Mouse (Mus musculus): ENCODE measurements around the gene Dph1. TPM values are rescaled to one million over a fixed set of nuclear protein-coding genes. Genes with fewer than 3 reads are reported as not detected.

Dph1 gene
- polyA plus RNA-seq, 1 experiment: 8.8 TPM

DNA sequence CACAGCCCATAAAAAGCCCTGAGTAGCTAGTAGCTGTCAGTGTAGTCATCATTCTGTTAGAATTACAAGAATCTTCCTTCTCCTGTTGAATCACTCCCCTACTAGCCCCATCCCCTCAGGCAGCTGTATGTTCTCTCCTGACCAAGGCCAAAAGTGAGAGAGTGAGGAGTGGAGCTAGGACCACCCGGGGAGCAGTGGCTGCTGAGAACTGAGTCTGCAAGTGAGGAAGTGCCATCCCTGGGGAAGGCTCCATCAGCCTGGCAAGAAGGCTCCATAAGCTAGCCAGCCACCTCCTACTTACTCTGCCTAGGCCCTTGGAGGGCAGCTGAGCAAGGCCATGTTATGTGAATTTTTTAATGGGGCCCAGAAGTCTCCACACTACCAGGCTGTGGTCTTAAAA, 49.1 kb downstream of the Dph1 start:
- Histone ChIP-seq H3K4me1 (ENCODE audit: control insufficient read depth, insufficient read depth, low read length) (peaks cover 14% of the 10 kb centered on the region), H3K27ac (ENCODE audit: insufficient read depth, low read depth, low read length) (no peak overlapping the region), H3K4me3 (ENCODE audit: insufficient read depth, low read length) (no peak overlapping the region)
- TF ChIP-seq CTCF (IDR thresholded peaks at IDR 0.05; ENCODE audit: low read depth, low read length) (no peak), POLR2A (IDR thresholded peaks at IDR 0.05; ENCODE audit: borderline replicate concordance, low read depth, low read length) (no peak)

DNA sequence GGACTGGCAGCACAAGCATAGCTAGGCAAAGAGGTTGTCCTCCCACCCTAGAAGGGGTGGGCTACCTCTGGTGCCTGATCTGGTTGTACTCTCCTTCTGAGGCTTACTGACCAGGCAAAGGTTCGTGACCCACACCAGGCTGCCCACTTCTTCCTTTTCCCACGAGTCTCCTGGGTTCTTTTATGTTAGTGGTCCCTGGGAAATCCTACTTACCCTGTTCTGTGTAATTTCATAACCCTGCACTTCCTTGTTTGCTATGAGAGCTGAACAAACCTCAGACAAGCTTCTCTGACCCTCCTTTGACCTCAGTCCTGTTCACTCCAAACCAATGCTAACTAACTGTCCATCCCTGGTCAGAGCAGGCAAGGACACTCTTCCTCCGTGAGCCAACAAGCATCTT, 50.0 kb downstream of the Dph1 start:
- Histone ChIP-seq H3K27ac (ENCODE audit: insufficient read depth, low read depth, low read length) (no peak overlapping the region), H3K4me3 (ENCODE audit: insufficient read depth, low read length) (no peak overlapping the region), H3K4me1 (ENCODE audit: control insufficient read depth, insufficient read depth, low read length) (peaks cover 17% of the 10 kb centered on the region)
- TF ChIP-seq POLR2A (IDR thresholded peaks at IDR 0.05; ENCODE audit: borderline replicate concordance, low read depth, low read length): no peak
- TF ChIP-seq CTCF (IDR thresholded peaks at IDR 0.05; ENCODE audit: low read depth, low read length): no peak

DNA sequence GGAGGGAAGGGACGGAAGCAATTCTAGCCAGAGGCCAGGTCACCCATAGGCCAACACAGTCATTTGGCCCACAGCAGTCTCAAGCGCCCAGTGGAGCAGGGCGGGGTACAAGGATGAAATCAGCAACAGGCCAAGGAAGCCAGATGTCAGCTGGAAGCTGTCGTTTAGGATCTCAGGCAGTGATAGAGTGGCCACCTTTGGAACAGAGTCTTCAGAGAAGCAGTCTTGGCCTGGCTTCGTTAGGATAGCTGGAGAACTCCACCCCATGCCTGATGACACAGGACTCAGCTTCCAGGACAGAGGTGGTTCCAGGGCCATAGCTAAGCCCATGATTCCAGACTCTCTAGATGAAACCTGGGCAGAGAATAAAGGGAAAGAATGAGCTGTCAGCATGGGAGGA, 50.6 kb downstream of the Dph1 start:
- Histone ChIP-seq H3K27ac (ENCODE audit: insufficient read depth, low read depth, low read length) (no peak overlapping the region), H3K4me1 (ENCODE audit: control insufficient read depth, insufficient read depth, low read length) (peaks cover 17% of the 10 kb centered on the region)
- TF ChIP-seq POLR2A (IDR thresholded peaks at IDR 0.05; ENCODE audit: borderline replicate concordance, low read depth, low read length) (no peak), CTCF (IDR thresholded peaks at IDR 0.05; ENCODE audit: low read depth, low read length) (no peak)

DNA sequence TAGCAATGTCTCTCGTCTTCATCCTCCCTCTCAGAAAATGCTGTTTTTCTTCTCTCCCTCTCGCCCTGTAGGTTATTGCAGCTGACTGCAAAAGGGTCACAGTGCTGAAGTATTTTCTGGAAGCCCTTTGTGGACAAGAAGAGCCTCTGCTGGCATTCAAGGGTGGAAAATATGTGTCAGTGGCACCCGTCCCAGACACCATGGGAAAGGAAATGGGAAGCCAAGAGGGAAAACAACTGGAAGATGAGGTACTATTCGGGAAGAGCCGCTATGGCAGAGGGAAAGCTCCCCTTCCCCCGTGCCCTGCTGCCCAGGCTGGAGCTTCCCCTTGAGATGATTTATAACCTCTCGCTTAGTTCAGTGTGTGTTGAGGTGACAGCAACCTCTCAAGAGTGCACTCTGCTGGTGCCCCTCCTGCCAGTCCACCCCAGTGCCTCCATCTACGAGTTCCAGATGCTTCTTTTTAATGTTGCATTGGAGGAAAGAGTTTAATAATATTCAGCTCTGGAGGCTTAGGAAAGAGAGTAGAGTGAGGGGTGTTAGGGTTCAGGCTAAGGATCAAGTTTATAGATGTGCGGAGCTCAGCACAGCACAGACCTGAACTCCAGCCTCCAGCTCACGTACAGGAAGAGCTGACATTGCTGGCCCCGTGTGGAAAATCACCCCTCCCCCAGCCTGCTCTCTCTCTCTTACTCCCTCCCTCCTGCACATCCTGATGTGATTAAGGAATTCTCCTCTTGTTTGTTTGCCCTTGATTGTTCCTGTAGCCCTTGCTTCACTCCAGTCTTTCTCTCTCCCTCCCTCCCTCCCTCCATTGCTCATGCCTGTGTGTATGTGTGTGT, 51.7 kb downstream of the Dph1 start:
- Histone ChIP-seq H3K27ac (ENCODE audit: insufficient read depth, low read depth, low read length) (no peak overlapping the region), H3K4me1 (ENCODE audit: control insufficient read depth, insufficient read depth, low read length) (peaks cover 17% of the 10 kb centered on the region), H3K4me3 (ENCODE audit: insufficient read depth, low read length) (no peak overlapping the region)
- TF ChIP-seq CTCF (IDR thresholded peaks at IDR 0.05; ENCODE audit: low read depth, low read length) (no peak), POLR2A (IDR thresholded peaks at IDR 0.05; ENCODE audit: borderline replicate concordance, low read depth, low read length) (no peak)

More for the DNA sequence above, 50.6 kb downstream of the Dph1 start:
- no peak overlapping the region for H3K4me3 ChIP-seq (ENCODE audit: insufficient read depth, low read length)

DNA sequence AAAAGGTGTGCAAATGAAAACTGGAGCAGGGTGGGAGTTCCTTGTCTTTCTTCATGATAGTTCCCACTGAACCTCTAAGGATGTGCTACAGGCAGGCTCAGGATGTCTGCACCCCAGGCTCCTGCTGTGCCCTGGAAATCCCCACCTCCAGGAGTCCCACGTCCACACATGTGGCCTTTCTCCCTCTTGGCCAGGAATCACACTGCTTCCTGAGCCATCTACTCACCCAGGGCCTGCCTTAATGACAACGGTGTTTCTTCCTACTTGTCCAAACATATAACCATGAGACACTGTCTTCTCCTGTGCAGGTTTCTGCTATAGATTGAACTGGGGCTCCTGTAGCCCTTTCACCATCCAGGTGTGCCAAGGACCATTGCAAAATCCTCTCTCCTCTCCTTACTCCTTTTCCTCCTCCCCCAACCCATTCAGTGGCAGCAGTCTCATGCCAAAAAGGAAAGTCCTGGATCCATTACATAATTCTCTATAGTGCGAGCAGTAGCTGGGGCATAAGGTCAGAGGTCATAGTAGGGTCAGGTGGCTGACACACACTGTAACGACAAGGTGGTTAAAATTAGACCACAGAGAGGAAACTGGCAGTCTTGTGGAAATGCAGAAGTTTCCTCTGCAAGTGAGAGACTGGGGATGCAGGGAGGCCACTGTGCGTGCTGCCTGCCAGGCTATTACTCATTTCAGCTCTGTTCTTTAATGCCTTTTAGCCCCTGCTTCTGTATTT, 54.2 kb downstream of the Dph1 start:
- TF ChIP-seq CTCF (IDR thresholded peaks at IDR 0.05; ENCODE audit: low read depth, low read length) (no peak), POLR2A (IDR thresholded peaks at IDR 0.05; ENCODE audit: borderline replicate concordance, low read depth, low read length) (no peak)
- H3K4me3 ChIP-seq (ENCODE audit: insufficient read depth, low read length): no peak overlapping the region
- no peak overlapping the region for H3K27ac ChIP-seq (ENCODE audit: insufficient read depth, low read depth, low read length)
- peaks cover 17% of the 10 kb centered on the region for H3K4me1 ChIP-seq (ENCODE audit: control insufficient read depth, insufficient read depth, low read length)

DNA sequence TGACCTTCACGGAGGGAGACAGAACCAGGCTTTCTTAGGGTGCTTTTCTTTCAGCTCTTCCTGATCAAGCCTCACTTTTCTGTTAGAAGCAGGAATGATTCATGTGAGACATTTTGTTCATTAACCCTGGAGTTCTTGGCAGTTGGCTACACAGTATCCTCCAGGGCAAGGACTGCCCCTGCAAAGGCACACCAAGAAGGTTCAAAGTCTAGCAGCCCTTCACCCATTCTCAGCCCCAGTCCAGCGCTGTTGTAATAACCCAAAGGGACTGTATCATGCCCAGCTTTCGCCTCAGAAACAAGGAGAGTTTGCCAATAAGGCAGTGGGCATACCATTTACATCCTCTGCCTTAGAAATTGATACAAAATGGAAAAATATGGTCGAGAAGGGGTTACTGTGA, 55.7 kb downstream of the Dph1 start:
- peaks cover 13% of the 10 kb centered on the region for H3K4me1 ChIP-seq (ENCODE audit: control insufficient read depth, insufficient read depth, low read length)
- no peak overlapping the region for H3K27ac ChIP-seq (ENCODE audit: insufficient read depth, low read depth, low read length)
- no peak for TF ChIP-seq CTCF (IDR thresholded peaks at IDR 0.05; ENCODE audit: low read depth, low read length)
- TF ChIP-seq POLR2A (IDR thresholded peaks at IDR 0.05; ENCODE audit: borderline replicate concordance, low read depth, low read length): no peak
- no peak overlapping the region for H3K4me3 ChIP-seq (ENCODE audit: insufficient read depth, low read length)

DNA sequence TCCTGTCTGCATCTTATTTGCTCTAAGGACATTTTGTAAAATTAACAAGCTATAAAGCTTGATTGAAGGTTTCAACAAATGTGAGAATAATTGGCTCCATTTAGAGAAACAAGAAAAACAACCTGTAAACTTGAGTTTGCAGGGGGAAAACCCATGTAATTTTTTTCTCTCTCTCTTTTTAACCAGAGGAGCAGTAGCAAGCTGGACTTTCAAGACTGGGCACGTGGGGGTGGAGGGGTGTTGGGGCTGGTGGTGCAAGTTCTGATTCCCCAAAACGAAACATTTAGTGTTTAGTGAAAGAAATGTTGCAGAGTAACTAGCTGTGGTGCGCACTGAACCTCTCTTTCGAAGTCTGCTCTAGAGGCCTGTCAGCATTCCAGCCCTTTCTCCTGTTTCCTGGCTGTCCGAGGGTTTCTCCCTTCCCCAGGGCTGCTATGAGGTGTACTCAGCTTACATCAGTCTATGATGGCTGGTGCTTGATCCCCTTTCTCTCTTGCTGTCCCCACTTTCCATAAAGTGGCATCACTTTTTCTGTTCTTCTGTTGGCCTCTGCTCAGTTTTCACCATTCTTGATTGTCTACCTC, 56.5 kb downstream of the Dph1 start:
- TF ChIP-seq POLR2A (IDR thresholded peaks at IDR 0.05; ENCODE audit: borderline replicate concordance, low read depth, low read length): no peak
- no peak for TF ChIP-seq CTCF (IDR thresholded peaks at IDR 0.05; ENCODE audit: low read depth, low read length)
- Histone ChIP-seq H3K4me3 (ENCODE audit: insufficient read depth, low read length) (no peak overlapping the region), H3K4me1 (ENCODE audit: control insufficient read depth, insufficient read depth, low read length) (peaks cover 13% of the 10 kb centered on the region), H3K27ac (ENCODE audit: insufficient read depth, low read depth, low read length) (no peak overlapping the region)

DNA sequence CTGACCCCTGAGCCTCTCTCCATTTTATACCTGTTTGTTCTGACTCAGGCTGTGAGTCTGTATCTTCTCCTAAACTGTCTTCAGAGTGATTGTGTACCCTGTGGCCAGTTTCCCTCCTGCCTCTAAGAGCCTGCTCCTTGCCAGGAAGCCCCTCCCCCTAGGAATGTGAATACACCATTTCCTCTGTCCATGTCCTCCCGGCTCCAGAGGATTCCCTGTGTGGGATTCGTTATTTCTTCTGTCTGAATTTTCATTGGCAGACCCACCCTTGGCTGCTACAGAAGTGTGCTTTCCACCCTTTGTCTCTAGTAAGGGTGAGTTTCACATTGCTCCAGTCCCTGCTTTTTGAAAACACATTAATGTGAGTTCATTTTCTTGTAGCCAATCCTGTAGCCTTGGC, 57.1 kb downstream of the Dph1 start:
- Histone ChIP-seq H3K4me3 (ENCODE audit: insufficient read depth, low read length) (no peak overlapping the region), H3K27ac (ENCODE audit: insufficient read depth, low read depth, low read length) (no peak overlapping the region), H3K4me1 (ENCODE audit: control insufficient read depth, insufficient read depth, low read length) (peaks cover 13% of the 10 kb centered on the region)
- no peak for TF ChIP-seq CTCF (IDR thresholded peaks at IDR 0.05; ENCODE audit: low read depth, low read length)
- no peak for TF ChIP-seq POLR2A (IDR thresholded peaks at IDR 0.05; ENCODE audit: borderline replicate concordance, low read depth, low read length)

DNA sequence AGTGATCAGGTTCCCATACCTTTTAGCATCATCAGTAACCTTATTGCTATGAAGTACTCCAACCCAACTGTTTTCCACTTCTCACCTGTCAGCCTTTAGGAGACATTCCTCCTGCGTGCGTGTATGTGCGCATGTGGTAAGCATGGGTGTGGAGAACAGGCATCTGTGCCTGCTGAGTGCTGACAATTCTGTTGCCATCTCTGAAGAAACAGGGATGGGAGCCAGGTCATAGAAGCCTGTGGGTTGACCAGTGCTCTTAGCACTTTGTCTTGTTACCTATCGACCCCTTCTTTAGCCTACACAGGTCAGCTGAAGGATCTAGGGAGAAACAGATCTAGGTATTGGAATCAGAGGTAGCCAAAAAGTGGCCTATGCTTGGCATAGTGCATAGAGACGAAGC, 57.6 kb downstream of the Dph1 start:
- no peak for TF ChIP-seq CTCF (IDR thresholded peaks at IDR 0.05; ENCODE audit: low read depth, low read length)
- no peak for TF ChIP-seq POLR2A (IDR thresholded peaks at IDR 0.05; ENCODE audit: borderline replicate concordance, low read depth, low read length)
- Histone ChIP-seq H3K4me3 (ENCODE audit: insufficient read depth, low read length) (no peak overlapping the region), H3K27ac (ENCODE audit: insufficient read depth, low read depth, low read length) (no peak overlapping the region), H3K4me1 (ENCODE audit: control insufficient read depth, insufficient read depth, low read length) (peaks cover 13% of the 10 kb centered on the region)

DNA sequence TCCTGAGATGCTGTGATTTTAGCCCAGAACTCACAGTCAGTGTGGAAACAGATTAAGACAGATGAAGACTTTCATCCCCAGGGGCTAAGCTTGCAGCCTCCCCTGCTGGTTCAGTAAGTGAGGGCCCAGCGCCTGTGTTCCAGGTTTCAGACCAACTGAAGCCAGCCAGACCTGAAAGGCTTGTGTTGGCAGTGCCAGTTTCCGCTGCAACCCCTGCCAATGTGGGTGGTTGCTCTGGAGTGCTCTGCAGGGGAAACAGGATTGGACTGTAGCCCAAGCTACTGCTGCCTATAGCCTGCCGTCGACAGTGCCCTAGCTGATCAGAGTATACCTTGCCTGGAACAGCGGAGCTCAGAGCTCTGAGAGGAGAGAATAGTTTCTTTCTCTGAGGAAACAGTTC, 58.8 kb downstream of the Dph1 start:
- H3K4me3 ChIP-seq (ENCODE audit: insufficient read depth, low read length): no peak overlapping the region
- H3K27ac ChIP-seq (ENCODE audit: insufficient read depth, low read depth, low read length): no peak overlapping the region
- TF ChIP-seq POLR2A (IDR thresholded peaks at IDR 0.05; ENCODE audit: borderline replicate concordance, low read depth, low read length) (no peak), CTCF (IDR thresholded peaks at IDR 0.05; ENCODE audit: low read depth, low read length) (no peak)
- peaks cover 6% of the 10 kb centered on the region for H3K4me1 ChIP-seq (ENCODE audit: control insufficient read depth, insufficient read depth, low read length)

All from bone marrow macrophage, adult 2 months (primary cell).